16 mouse cellular contexts compared by ENCODE assay signal in genomic region chr2:75814880-75815279, GRCm38 (mm10).
"Had no signal": no experiment of that assay in that cellular context is flagged by ENCODE, and none has a peak within 500 bp of the region (broad histone marks: within the 10 kb centered on the region; RNA-seq: fewer than 3 reads in every experiment).

No protein-coding gene starts in this region.

- H3K27ac ChIP-seq: limb, embryonic 12.5 days; liver, embryonic 13.5 days; macrophage; midbrain, embryonic 12.5 days; neural tube, embryonic 12.5 days had no signal

- H3K4me2 ChIP-seq: limb, embryonic 12.5 days; liver, embryonic 13.5 days; midbrain, embryonic 12.5 days; neural tube, embryonic 12.5 days had no signal

- H3K9me3 ChIP-seq: limb, embryonic 12.5 days; liver, embryonic 13.5 days; megakaryocyte, embryonic 14.5 days; midbrain, embryonic 12.5 days; neural tube, embryonic 12.5 days had no signal

- H3K36me3 ChIP-seq: limb, embryonic 12.5 days; liver, embryonic 13.5 days; midbrain, embryonic 12.5 days; neural tube, embryonic 12.5 days had no signal

- DNase-seq: kidney, postnatal 10 days; liver; liver, embryonic 13.5 days; liver, postnatal 0 days; retina, postnatal 1 day; right cerebral cortex, postnatal 4 days; spleen, adult 18-20 months; thymus, postnatal 36 days had no signal

- H3K4me3 ChIP-seq: limb, embryonic 12.5 days; liver, embryonic 13.5 days; megakaryocyte, embryonic 14.5 days; midbrain, embryonic 12.5 days; neural tube, embryonic 12.5 days had no signal

- H3K27me3 ChIP-seq: limb, embryonic 12.5 days; liver, embryonic 13.5 days; megakaryocyte, embryonic 14.5 days; midbrain, embryonic 12.5 days; neural tube, embryonic 12.5 days had no signal

- H3K4me1 ChIP-seq: liver, embryonic 13.5 days; midbrain, embryonic 12.5 days; neural tube, embryonic 12.5 days had no signal

- ATAC-seq: intestine, embryonic 16.5 days; liver, postnatal 0 days; lung, postnatal 0 days; midbrain, embryonic 16.5 days had no signal

- H3K9ac ChIP-seq: limb, embryonic 12.5 days; liver, embryonic 13.5 days; liver, postnatal 0 days; midbrain, embryonic 12.5 days; neural tube, embryonic 12.5 days had no signal
